Mouse (Mus musculus) spleen, adult 2 months (tissue): ENCODE results near the gene Meioc. TPM values are rescaled to one million over a fixed set of nuclear protein-coding genes. Genes with fewer than 3 reads are reported as not detected.

Experiments used
- DNase-seq, 2 experiments: peaks; one replicate each; pipeline versions ENCODE4 v3.0.0 to v3.0.0-alpha.2; 2012 to 2021; ENCODE audit warnings: low spot score in 2 of 2, low read depth in 1 of 2
- H3K27ac ChIP-seq: fragments of 200-500 bp; 2 replicates; pipeline ENCODE4 v1.5.1; 2012; ENCODE audit warnings: low read length, inconsistent platforms; ENCODE audit not compliant: insufficient read depth
- H3K27me3 ChIP-seq: fragments of 200-500 bp; 2 replicates; pipeline ENCODE4 v1.6.1; 2012; ENCODE audit warnings: mild to moderate bottlenecking, moderate library complexity, low read length, inconsistent platforms; ENCODE audit not compliant: control insufficient read depth, insufficient read depth
- H3K36me3 ChIP-seq: fragments of 200-500 bp; 2 replicates; pipeline ENCODE4 v1.6.1; 2012; ENCODE audit warnings: mild to moderate bottlenecking, low read length, inconsistent platforms; ENCODE audit not compliant: control insufficient read depth, insufficient read depth
- H3K4me1 ChIP-seq: fragments of 200-500 bp; 2 replicates; pipeline ENCODE4 v1.6.1; 2011; ENCODE audit warnings: inconsistent platforms; ENCODE audit not compliant: control insufficient read depth, insufficient read depth, insufficient read length
- H3K4me3 ChIP-seq: fragments of 200-500 bp; 2 replicates; pipeline ENCODE4 v1.5.1; 2011; ENCODE audit warnings: mild to moderate bottlenecking, inconsistent platforms; ENCODE audit not compliant: insufficient read depth, insufficient read length; ENCODE audit errors: extremely low read depth
- CTCF ChIP-seq: fragments of 200-500 bp; IDR thresholded peaks from 2 replicates; pipeline ENCODE4 v1.5.1; 2011; ENCODE audit warnings: mild to moderate bottlenecking, inconsistent platforms; ENCODE audit not compliant: insufficient read depth, insufficient read length, insufficient replicate concordance; ENCODE audit errors: extremely low read depth
- POLR2A ChIP-seq: fragments of 200-500 bp; IDR thresholded peaks from 2 replicates; pipeline ENCODE4 v1.6.1; 2011; ENCODE audit warnings: low read depth, low read length, inconsistent platforms
- WGBS: fragments of 180-500 bp; shearing (Covaris S2); methylation state at CpG from one replicate; pipeline ENCODE4 v1.1.7; 2018; 5-methylcytosine and 5-hydroxymethylcytosine counted together
- polyA plus RNA-seq: library from polyadenylated mRNA; depleted of rRNA; stranded (reverse); fragments of >200 nt; gene quantifications from 2 replicates; pipeline ENCODE4 v1.2.3, GENCODE M21; 2012

The Meioc gene
- polyA plus RNA-seq, 1 experiment, result not detected

GRCm38 (mm10) chr11:102629375-102629774, 34.1 kb upstream of the Meioc start:
- Histone ChIP-seq H3K4me1 (no peaks in the 10 kb centered on the region), H3K4me3 (no peak overlapping the region), H3K27ac (no peak overlapping the region), H3K27me3 (no peaks in the 10 kb centered on the region), H3K36me3 (no peaks in the 10 kb centered on the region)
- DNase-seq, result no peak
- WGBS, result 87% methylated on average over 8 of the region's 8 CpGs
- TF ChIP-seq POLR2A (no peak), CTCF (no peak)

- Histone ChIP-seq H3K27ac (no peak overlapping the region), H3K36me3 (no peaks in the 10 kb centered on the region), H3K27me3 (no peaks in the 10 kb centered on the region), H3K4me3 (no peak overlapping the region), H3K4me1 (no peaks in the 10 kb centered on the region)
- no peak for TF ChIP-seq POLR2A
- no peak for TF ChIP-seq CTCF
- WGBS, result 85% methylated on average over 7 of the region's 7 CpGs
- DNase-seq, result no peak
Measured at GRCm38 (mm10) chr11:102630731-102631130, 32.8 kb upstream of the Meioc start.

DNA sequence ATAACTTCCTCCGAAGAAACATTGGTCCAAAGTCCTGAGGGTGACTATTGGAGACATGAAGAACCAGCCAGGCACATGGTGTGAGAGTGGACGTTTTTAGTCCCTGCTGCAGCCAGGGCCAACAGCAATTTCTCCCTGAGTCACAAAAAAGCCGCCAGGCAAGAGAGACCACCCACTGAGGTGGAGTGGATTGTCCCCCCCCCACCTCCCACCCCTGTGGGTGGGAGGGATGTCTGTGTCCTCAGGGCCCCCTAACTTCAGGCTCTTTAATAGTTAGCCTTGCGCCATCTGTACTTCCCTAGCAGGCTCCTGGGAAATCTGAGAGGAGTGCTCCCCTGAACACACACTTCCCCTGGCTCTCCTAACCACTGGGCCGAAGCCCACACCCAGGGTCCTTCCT, 32.3 kb upstream of the Meioc start:
- Histone ChIP-seq H3K27me3 (no peaks in the 10 kb centered on the region), H3K4me3 (no peak overlapping the region), H3K27ac (no peak overlapping the region), H3K36me3 (no peaks in the 10 kb centered on the region), H3K4me1 (no peaks in the 10 kb centered on the region)
- TF ChIP-seq CTCF (no peak), POLR2A (no peak)
- 85% methylated on average over 5 of the region's 5 CpGs for WGBS
- DNase-seq, result no peak

- Histone ChIP-seq H3K27ac (no peak overlapping the region), H3K27me3 (no peaks in the 10 kb centered on the region), H3K36me3 (no peaks in the 10 kb centered on the region), H3K4me1 (no peaks in the 10 kb centered on the region), H3K4me3 (no peak overlapping the region)
- no peak for DNase-seq
- TF ChIP-seq POLR2A, result no peak
- no peak for TF ChIP-seq CTCF
- WGBS, result 13% methylated on average over 8 of the region's 13 CpGs
Measured at GRCm38 (mm10) chr11:102632725-102633124, 30.8 kb upstream of the Meioc start.

DNA sequence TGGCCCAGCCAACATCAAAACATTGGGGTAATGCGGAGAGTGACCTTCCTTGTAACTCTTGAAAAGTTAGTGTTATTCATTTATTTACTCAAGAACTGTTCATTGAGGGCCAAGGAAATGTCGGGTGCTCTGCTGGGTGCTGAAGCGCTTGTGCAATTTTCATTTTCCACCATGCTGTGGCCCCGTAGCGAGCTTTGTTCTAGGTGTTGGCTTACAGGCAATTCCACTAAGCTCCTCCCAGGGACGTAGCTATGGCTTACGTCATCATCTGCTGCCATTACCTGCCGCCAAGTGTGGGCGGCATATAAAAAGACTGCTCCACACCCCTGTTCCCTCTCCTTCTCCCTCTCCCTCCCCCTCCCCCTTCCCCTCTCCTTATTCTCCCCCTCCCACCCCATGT, 30.1 kb upstream of the Meioc start:
- Histone ChIP-seq H3K27ac (no peak overlapping the region), H3K4me1 (no peaks in the 10 kb centered on the region), H3K36me3 (no peaks in the 10 kb centered on the region), H3K27me3 (no peaks in the 10 kb centered on the region), H3K4me3 (no peak overlapping the region)
- TF ChIP-seq CTCF (no peak), POLR2A (no peak)
- 37% methylated on average over 9 of the region's 9 CpGs for WGBS
- no peak for DNase-seq

DNA sequence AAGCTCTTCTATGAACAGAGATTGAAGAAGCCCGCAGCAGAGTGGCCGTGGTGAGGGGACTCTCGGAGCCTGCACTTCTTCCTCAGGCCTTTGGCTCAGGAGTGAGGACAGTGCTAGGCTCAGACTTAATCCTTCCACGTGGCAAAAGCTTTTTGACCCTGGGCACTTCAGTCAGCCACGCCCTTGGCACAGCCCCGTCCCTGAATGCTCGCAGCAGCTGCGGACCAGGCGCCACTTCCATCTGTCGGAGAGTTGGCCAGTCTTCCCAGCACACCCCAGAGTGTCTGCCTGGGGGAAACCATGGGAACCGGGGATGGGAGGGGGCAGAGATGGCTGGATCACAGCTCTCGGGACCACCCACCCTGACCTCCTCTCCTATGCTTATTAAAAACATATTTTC, 26.6 kb upstream of the Meioc start:
- Histone ChIP-seq H3K4me3 (no peak overlapping the region), H3K36me3 (no peaks in the 10 kb centered on the region), H3K4me1 (no peaks in the 10 kb centered on the region), H3K27ac (no peak overlapping the region), H3K27me3 (no peaks in the 10 kb centered on the region)
- TF ChIP-seq CTCF, result no peak
- TF ChIP-seq POLR2A, result no peak
- no peak for DNase-seq
- 79% methylated on average over 12 of the region's 12 CpGs for WGBS

- Histone ChIP-seq H3K4me1 (no peaks in the 10 kb centered on the region), H3K4me3 (no peak overlapping the region), H3K36me3 (no peaks in the 10 kb centered on the region), H3K27me3 (no peaks in the 10 kb centered on the region), H3K27ac (no peak overlapping the region)
- DNase-seq, result no peak
- TF ChIP-seq POLR2A (no peak), CTCF (no peak)
- 79% methylated on average over 10 of the region's 10 CpGs for WGBS
Measured at GRCm38 (mm10) chr11:102643891-102644382, 19.6 kb upstream of the Meioc start.
